Mouse (Mus musculus) olfactory bulb, adult 2 months (tissue): ENCODE results near the gene Hfm1. TPM values are rescaled to one million over a fixed set of nuclear protein-coding genes. Genes with fewer than 3 reads are reported as not detected.

Source experiments
- H3K27ac ChIP-seq: fragments of 200-500 bp; 2 replicates; pipeline ENCODE4 v1.5.1; 2012; ENCODE audit warnings: low read depth, low read length; ENCODE audit not compliant: insufficient read depth
- H3K4me1 ChIP-seq: fragments of 200-500 bp; 2 replicates; pipeline ENCODE4 v1.6.1; 2012; ENCODE audit warnings: low read length; ENCODE audit not compliant: control insufficient read depth, insufficient read depth
- H3K4me3 ChIP-seq: fragments of 200-500 bp; 2 replicates; pipeline ENCODE4 v1.5.1; 2012; ENCODE audit warnings: mild to moderate bottlenecking, low read depth, low read length, moderate library complexity; ENCODE audit not compliant: insufficient read depth
- CTCF ChIP-seq: fragments of 200-500 bp; IDR thresholded peaks from 2 replicates; pipeline ENCODE4 v1.5.1; 2012; ENCODE audit warnings: low read depth, mild to moderate bottlenecking, low read length, moderate library complexity; ENCODE audit not compliant: insufficient read depth
- POLR2A ChIP-seq: fragments of 200-500 bp; IDR thresholded peaks from 2 replicates; pipeline ENCODE4 v1.6.1; 2012; ENCODE audit warnings: mild to moderate bottlenecking, low read depth, low read length, moderate library complexity; ENCODE audit not compliant: insufficient read depth
- WGBS: fragments of 180-500 bp; shearing (Covaris S2); methylation state at CpG from one replicate; pipeline ENCODE4 v1.1.7; 2018; 5-methylcytosine and 5-hydroxymethylcytosine counted together
- polyA plus RNA-seq: library from polyadenylated mRNA; stranded (reverse); fragments of >200 nt; gene quantifications from 2 replicates; pipeline ENCODE4 v1.2.4, GENCODE M21; 2012; ENCODE audit warnings: low replicate concordance; ENCODE audit not compliant: missing spikeins, insufficient read depth, insufficient read length

The Hfm1 gene
- polyA plus RNA-seq, 1 experiment: not detected

DNA sequence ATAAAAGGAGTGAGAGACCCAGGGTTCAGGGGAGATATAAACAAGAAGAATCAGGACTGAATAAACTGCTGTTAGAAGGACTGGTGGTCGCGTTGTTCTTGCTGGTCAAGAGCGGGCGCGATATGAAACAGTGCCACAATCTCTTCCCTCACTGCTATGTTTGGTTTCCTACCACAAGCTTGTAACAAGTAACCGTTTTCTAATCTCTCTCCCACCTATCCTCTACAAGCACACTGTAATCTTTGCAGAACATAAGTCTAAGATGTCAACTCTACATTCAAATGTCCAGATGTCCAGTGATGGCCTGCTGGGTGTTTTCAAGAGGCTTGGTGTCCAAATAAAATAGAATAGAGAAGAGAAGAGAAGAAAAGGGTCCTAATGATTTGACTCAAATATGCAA, 22.6 kb upstream of the Hfm1 start:
- Histone ChIP-seq H3K4me3 (no peak overlapping the region), H3K4me1 (no peaks in the 10 kb centered on the region), H3K27ac (no peak overlapping the region)
- TF ChIP-seq POLR2A (no peak), CTCF (no peak)
- WGBS: 88% methylated on average over 6 of the region's 6 CpGs

DNA sequence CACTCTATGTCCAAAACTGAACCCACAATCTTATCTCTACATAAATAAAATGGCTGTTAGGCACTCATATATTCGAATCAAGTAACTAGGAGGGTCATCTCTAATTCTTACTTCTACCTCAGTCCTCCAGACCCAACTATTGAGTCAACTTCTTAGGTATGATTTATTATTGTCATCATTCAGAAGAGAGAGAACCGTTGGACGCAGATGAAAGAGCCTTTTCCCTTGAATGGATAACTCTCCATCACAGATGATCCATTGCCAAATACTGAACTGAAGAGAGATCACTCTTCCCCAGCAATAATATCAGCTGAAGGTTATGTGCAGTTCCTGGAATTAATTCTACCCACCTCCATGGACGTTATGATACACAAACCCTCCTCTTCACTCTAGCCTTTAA, 20.2 kb upstream of the Hfm1 start:
- Histone ChIP-seq H3K4me3 (no peak overlapping the region), H3K4me1 (no peaks in the 10 kb centered on the region), H3K27ac (no peak overlapping the region)
- WGBS: 82% methylated on average over 4 of the region's 4 CpGs
- TF ChIP-seq POLR2A (no peak), CTCF (no peak)

DNA sequence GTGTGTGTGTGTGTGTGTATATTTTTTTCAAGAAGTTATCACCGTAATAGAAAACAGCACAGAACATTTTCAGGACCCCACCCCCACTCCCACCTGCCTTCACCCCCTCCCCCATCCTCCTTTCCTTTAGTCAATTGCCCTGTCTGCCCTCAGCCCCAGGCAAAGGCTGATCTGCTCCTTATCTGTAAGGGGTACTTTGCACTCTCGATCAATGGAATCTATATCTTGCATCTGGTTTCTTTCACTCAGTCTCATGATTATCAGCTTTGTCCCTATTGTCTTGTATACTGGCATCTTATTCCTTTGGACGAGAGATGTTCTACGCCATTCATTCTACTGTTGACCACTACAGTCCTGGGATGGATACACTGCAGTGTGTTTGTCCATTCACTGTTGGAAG, 1.9 kb upstream of the Hfm1 start:
- TF ChIP-seq CTCF: no peak
- no peak for TF ChIP-seq POLR2A
- no peak overlapping the region for H3K4me3 ChIP-seq

DNA sequence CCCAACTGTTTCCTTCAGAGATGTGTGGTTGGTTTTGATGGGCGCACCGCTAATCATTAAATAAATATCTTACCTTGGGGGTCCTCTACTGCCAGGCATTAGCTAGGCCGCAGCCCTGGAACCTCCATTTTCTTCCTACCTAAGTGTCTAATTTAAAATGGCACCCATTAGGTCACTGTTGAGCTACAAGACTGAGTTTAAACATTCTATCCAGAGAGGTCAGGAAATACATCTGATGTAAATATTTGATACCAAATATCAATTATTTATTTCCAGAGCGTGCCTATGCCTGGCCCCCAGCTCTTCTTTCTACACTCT, 207 bp upstream of the Hfm1 start:
- peak overlapping the region; percentile 54 for H3K4me3 ChIP-seq
- peaks cover 4% of the 10 kb centered on the region for H3K4me1 ChIP-seq
- peak overlapping the region; percentile 20; the same call in 1 of the 2 replicates for H3K27ac ChIP-seq
- TF ChIP-seq POLR2A (no peak), CTCF (no peak)
- WGBS: 35% methylated on average over 4 of the region's 4 CpGs

More for the DNA sequence above, 1.9 kb upstream of the Hfm1 start:
- Histone ChIP-seq H3K4me1 (peaks cover 4% of the 10 kb centered on the region), H3K27ac (no peak overlapping the region)
- 87% methylated on average over 4 of the region's 4 CpGs for WGBS

DNA sequence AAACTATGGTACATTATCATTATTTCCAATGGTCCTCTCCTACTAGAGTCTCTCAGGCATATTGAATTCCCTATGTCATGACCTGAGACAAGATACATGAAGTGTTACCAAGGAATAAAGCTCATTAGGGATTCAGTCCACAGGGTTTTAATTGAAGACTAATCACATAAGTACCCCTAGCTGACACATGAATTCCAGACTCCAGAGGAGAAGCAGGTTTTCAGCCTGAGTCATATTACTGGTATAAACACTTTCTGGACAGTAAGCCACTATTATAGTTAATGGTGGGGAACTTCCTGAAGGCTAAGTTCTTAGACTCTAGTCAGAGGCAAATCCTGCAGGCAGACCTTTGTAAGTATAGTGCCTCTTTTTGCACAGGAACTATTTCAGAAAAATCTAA, 6.8 kb downstream of the Hfm1 start:
- H3K4me1 ChIP-seq: no peaks in the 10 kb centered on the region
- no peak overlapping the region for H3K4me3 ChIP-seq
- H3K27ac ChIP-seq: no peak overlapping the region
- TF ChIP-seq POLR2A: no peak
- no peak for TF ChIP-seq CTCF

DNA sequence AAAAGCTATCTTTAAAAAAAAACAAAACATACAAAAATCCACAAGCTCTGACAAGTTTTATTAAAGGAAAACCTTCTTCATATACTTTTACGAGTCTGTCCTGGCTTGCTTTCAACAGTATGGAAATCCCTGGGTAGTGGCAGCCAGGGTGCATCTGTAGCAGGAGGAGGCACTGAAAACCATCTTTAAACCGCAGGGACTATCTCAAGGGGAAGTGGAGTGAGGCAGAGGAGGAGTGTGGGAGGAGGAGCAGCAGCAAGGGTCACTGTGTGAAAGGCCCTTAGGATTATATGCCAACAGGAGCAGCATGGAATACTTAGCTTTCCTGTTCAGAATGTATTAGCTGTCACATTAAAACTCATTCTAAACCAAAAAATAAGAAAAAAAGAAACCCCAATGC, 29.2 kb downstream of the Hfm1 start:
- no peak overlapping the region for H3K4me3 ChIP-seq
- 83% methylated on average over 2 of the region's 2 CpGs for WGBS

DNA sequence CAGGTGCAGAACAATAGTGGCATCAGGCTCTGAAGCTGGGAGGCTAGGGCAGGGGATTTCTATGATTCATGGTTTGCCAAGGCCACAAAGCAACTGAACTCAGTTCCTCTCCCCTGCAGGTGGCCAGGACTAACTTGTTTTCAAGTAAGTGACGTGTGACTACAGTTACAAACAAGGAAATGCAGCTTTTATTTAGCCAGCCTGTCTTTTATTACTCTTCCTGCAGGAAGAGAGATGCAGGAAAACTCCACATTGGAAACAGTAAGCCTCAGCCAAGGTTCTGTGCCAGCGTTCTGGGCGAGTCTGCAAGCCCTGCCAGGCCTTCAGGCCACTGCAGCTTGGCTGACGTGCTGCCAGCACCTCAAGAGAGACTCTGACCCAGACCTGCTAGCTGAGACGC, 34.3 kb downstream of the Hfm1 start:
- no peak overlapping the region for H3K4me3 ChIP-seq
- H3K4me1 ChIP-seq: no peaks in the 10 kb centered on the region
- 38% methylated on average over 5 of the region's 5 CpGs for WGBS
- TF ChIP-seq POLR2A (no peak), CTCF (no peak)
- H3K27ac ChIP-seq: no peak overlapping the region

More for the DNA sequence above, 29.2 kb downstream of the Hfm1 start:
- Histone ChIP-seq H3K4me1 (no peaks in the 10 kb centered on the region), H3K27ac (no peak overlapping the region)
- no peak for TF ChIP-seq CTCF
- no peak for TF ChIP-seq POLR2A

DNA sequence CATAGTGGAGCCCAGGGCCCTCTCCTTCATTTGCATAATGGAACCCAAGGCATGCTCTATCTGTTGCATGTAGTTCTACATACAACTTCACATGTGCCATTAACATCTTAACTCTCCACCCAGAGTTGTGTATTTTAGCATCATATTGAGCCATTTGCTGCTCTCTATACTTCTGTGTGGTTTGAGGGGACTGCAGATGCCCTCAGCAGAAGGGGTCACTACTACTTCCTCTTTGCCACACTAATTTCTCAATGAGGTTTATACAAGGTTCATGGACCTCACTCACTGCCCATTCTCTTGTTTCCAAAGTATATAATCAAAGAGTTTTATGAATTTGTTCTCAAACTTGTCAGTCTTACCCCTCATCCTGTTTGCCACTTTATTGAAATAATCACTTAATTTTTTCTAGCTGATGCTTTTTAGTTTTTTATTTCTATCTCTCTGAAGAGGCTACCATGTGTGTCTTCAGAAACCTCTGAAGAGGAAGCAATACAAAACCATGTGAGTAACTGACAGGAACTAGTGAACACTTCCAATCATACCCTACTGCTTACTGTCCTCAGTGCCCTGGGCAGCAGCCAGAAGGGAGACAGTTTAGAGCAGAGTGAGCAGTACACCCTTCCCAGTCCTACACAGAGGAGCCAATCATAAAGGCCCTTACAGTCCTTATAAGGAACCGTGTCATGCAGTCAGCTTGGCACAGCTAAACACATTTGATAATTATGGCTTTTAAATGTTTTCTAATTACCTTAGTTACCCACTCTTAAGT, 38.6 kb downstream of the Hfm1 start:
- Histone ChIP-seq H3K4me1 (no peaks in the 10 kb centered on the region), H3K4me3 (no peak overlapping the region), H3K27ac (no peak overlapping the region)
- TF ChIP-seq POLR2A: no peak
- no peak for TF ChIP-seq CTCF
- WGBS: 53% methylated on average over 1 of the region's 1 CpGs

DNA sequence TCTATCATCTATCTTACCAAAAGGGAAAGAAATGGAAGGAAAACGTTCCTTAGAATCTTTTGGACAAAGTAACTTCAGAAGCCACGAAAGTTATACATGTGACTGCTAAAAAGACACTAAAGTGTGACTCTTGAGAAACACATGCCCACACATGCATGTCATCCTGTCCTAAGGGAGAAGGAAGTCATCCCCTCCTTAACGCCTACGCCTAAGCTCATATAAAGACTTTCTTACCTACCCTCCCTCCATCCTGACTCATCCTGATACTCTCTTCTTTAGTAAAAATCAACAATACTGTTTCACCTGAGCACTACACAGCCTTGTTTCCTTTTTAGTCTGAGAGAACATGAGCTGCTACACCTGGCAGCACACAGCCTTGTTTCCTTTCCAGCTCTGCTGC, 40.6 kb downstream of the Hfm1 start:
- 93% methylated on average over 4 of the region's 4 CpGs for WGBS
- no peak for TF ChIP-seq POLR2A
- TF ChIP-seq CTCF: no peak
- H3K4me3 ChIP-seq: no peak overlapping the region
- no peak overlapping the region for H3K27ac ChIP-seq
- H3K4me1 ChIP-seq: no peaks in the 10 kb centered on the region

DNA sequence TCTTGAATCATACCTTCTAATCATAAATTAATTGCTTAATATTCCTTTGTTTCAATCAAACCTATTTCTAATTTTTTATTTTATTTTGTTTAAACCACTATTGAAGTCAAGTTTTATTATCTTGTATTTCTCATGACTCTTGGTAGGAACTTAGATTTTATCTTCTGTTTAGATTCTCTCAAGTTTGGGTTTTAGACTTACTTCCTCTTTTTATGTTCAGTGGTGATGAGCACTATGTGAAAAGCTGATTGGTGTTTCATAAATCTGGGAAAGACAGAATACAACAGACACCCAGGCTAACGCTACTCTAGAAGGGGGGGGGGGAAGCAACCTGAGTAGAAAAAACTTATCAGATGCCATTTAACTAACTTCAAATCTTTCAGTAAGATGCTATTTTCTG, 49.7 kb downstream of the Hfm1 start:
- Histone ChIP-seq H3K4me1 (no peaks in the 10 kb centered on the region), H3K27ac (no peak overlapping the region), H3K4me3 (no peak overlapping the region)
- no peak for TF ChIP-seq CTCF
- TF ChIP-seq POLR2A: no peak
- WGBS: 85% methylated on average over 1 of the region's 1 CpGs
